Mouse (Mus musculus): ENCODE results near the gene Tmem232.

- TF ChIP-seq POLR2A (IDR thresholded peaks at IDR 0.05; ENCODE audit: borderline replicate concordance, insufficient read depth, low read length) = no peak
- no peak for TF ChIP-seq CTCF (IDR thresholded peaks at IDR 0.05; ENCODE audit: borderline replicate concordance, insufficient read depth, low read depth, low read length)
Observed at GRCm38 (mm10) chr17:65550357-65550756, 9.8 kb upstream of the Tmem232 start.
